Mouse (Mus musculus): ENCODE measurements around the gene Pde11a. TPM values are rescaled to one million over a fixed set of nuclear protein-coding genes. Genes with fewer than 3 reads are reported as not detected.

The Pde11a gene
- polyA plus RNA-seq, 1 experiment = 1.4 TPM

- no peak overlapping the region for H3K27ac ChIP-seq (ENCODE audit: insufficient read depth, low read length)
- H3K4me3 ChIP-seq (ENCODE audit: insufficient read depth, low read length) = peak overlapping the region; percentile 29
- TF ChIP-seq POLR2A (IDR thresholded peaks at IDR 0.05; ENCODE audit: extremely low read depth, insufficient read depth, low read length) = no peak
- peak; percentile 56 for TF ChIP-seq CTCF (IDR thresholded peaks at IDR 0.05; ENCODE audit: extremely low read depth, insufficient read depth, low read length)
- no peaks in the 10 kb centered on the region for H3K4me1 ChIP-seq (ENCODE audit: control insufficient read depth, insufficient read depth, low read length)
These were observed 267.9 kb downstream of the Pde11a start for GRCm38 (mm10) chr2:76070432-76071306.

GRCm38 (mm10) chr2:76069238-76069637 lies 269.3 kb downstream of the Pde11a start:
- no peak overlapping the region for H3K4me3 ChIP-seq (ENCODE audit: insufficient read depth, low read length)
- H3K4me1 ChIP-seq (ENCODE audit: control insufficient read depth, insufficient read depth, low read length) = no peaks in the 10 kb centered on the region
- TF ChIP-seq POLR2A (IDR thresholded peaks at IDR 0.05; ENCODE audit: extremely low read depth, insufficient read depth, low read length) = no peak
- no peak for TF ChIP-seq CTCF (IDR thresholded peaks at IDR 0.05; ENCODE audit: extremely low read depth, insufficient read depth, low read length)
- no peak overlapping the region for H3K27ac ChIP-seq (ENCODE audit: insufficient read depth, low read length)

DNA sequence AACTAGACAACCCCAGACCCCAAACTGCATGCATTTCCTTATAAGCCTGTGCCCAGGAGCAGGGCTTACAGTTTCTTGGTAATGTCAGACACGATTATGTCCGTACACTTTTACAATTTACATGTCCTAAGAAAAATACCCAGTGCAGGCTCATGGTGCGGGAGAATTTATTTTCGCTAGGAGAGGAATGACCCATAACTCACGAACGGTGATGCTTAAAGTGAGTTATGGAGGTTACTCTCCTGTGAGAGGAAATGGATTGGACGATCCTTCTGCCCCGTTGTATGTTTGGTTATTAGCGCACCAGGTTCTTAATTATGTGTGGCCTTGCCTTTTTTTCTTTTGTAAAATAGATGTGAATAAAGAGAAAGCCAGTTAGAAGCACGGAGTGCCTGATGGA lies 270.4 kb downstream of the Pde11a start:
- TF ChIP-seq POLR2A (IDR thresholded peaks at IDR 0.05; ENCODE audit: extremely low read depth, insufficient read depth, low read length) = no peak
- TF ChIP-seq CTCF (IDR thresholded peaks at IDR 0.05; ENCODE audit: extremely low read depth, insufficient read depth, low read length) = no peak
- Histone ChIP-seq H3K4me3 (ENCODE audit: insufficient read depth, low read length) (no peak overlapping the region), H3K4me1 (ENCODE audit: control insufficient read depth, insufficient read depth, low read length) (no peaks in the 10 kb centered on the region), H3K27ac (ENCODE audit: insufficient read depth, low read length) (no peak overlapping the region)

DNA sequence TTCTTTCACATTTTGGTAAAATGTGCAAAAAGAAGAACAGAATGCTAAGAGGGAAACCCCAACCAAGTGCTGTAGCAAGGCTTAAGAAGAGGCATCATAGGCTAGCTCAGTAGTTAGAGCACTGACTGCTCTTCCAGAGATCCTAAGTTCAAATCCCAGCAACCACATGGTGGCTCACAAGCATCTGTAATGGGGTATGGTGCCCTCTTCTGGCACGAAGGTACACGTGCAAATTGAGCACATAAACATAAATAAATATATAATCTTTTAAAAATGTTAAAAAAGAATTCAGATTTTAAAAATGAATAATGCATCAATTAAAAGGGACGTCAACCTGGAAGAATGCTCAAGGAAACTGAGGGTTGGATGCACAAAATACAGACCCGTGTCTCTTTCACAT lies 271.4 kb downstream of the Pde11a start:
- TF ChIP-seq CTCF (IDR thresholded peaks at IDR 0.05; ENCODE audit: extremely low read depth, insufficient read depth, low read length) (peak; percentile 40; the same call in 1 of the 2 replicates), POLR2A (IDR thresholded peaks at IDR 0.05; ENCODE audit: extremely low read depth, insufficient read depth, low read length) (no peak)
- no peak overlapping the region for H3K4me3 ChIP-seq (ENCODE audit: insufficient read depth, low read length)
- no peaks in the 10 kb centered on the region for H3K4me1 ChIP-seq (ENCODE audit: control insufficient read depth, insufficient read depth, low read length)
- H3K27ac ChIP-seq (ENCODE audit: insufficient read depth, low read length) = no peak overlapping the region

GRCm38 (mm10) chr2:76065292-76065691 lies 273.3 kb downstream of the Pde11a start:
- Histone ChIP-seq H3K4me1 (ENCODE audit: control insufficient read depth, insufficient read depth, low read length) (no peaks in the 10 kb centered on the region), H3K4me3 (ENCODE audit: insufficient read depth, low read length) (no peak overlapping the region), H3K27ac (ENCODE audit: insufficient read depth, low read length) (no peak overlapping the region)
- TF ChIP-seq POLR2A (IDR thresholded peaks at IDR 0.05; ENCODE audit: extremely low read depth, insufficient read depth, low read length) = no peak
- no peak for TF ChIP-seq CTCF (IDR thresholded peaks at IDR 0.05; ENCODE audit: extremely low read depth, insufficient read depth, low read length)

DNA sequence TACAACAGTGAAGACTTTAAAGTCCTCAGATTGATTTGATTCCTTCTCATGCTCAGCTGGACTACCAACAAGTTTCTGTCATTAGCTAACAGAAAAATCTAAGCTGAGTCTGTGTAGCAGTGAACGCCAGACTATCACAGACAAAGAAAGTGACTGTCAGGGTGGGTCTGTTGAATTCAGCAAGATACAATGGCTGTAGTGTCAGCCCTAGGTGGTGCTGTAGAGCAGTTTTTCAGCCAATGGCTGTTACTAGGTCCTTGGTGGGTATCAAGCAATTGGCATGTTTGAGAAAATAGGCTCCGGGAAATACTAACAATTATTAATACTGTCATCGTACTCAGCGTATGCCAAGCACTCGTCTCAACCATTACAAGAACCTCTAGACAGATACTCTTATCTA lies 274.5 kb downstream of the Pde11a start:
- H3K4me3 ChIP-seq (ENCODE audit: insufficient read depth, low read length) = no peak overlapping the region
- TF ChIP-seq CTCF (IDR thresholded peaks at IDR 0.05; ENCODE audit: extremely low read depth, insufficient read depth, low read length) (peak; percentile 37; the same call in 1 of the 2 replicates), POLR2A (IDR thresholded peaks at IDR 0.05; ENCODE audit: extremely low read depth, insufficient read depth, low read length) (no peak)
- H3K4me1 ChIP-seq (ENCODE audit: control insufficient read depth, insufficient read depth, low read length) = no peaks in the 10 kb centered on the region
- H3K27ac ChIP-seq (ENCODE audit: insufficient read depth, low read length) = no peak overlapping the region

DNA sequence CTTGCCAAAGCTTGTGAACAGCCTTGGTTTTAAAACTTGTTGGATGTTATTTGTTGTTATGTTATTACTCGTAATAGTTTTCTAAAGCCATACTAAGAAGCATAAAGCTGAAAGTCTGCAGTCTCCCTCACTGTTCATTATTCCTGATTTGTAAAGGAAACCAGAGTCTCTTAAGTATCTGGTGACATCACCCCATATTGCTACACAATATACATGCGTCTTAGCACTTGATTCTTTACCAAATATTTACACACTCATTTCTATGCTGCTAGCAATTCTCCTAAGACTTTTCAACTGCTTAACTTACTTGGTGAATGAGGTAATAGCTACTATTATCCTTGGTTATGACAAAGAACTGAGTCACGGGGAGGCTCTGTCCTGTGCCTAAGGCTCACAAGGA lies 278.4 kb downstream of the Pde11a start:
- H3K4me3 ChIP-seq (ENCODE audit: insufficient read depth, low read length) = no peak overlapping the region
- no peaks in the 10 kb centered on the region for H3K4me1 ChIP-seq (ENCODE audit: control insufficient read depth, insufficient read depth, low read length)
- TF ChIP-seq POLR2A (IDR thresholded peaks at IDR 0.05; ENCODE audit: extremely low read depth, insufficient read depth, low read length) = no peak
- no peak overlapping the region for H3K27ac ChIP-seq (ENCODE audit: insufficient read depth, low read length)

DNA sequence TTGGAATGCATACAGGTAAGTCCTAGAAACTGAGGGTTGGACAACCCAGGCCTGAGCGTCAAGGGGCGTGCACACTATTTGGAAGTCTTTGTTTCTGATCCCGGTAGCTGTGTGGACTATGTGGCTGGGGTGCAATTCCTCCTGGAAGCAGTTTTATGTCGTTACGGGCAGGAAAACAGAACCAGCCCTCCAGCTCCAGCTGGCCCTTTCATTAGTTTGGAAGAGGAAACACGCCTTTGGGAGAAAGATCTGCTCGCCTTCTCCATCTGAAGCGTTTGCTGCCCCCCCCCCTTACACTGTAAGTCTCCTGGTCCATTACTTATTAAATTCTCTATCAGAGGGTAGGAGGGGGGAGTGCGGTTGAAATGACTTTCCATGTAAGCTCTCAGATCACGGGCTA lies 279.0 kb downstream of the Pde11a start:
- Histone ChIP-seq H3K27ac (ENCODE audit: insufficient read depth, low read length) (no peak overlapping the region), H3K4me3 (ENCODE audit: insufficient read depth, low read length) (no peak overlapping the region), H3K4me1 (ENCODE audit: control insufficient read depth, insufficient read depth, low read length) (no peaks in the 10 kb centered on the region)
- TF ChIP-seq CTCF (IDR thresholded peaks at IDR 0.05; ENCODE audit: extremely low read depth, insufficient read depth, low read length) = no peak
- TF ChIP-seq POLR2A (IDR thresholded peaks at IDR 0.05; ENCODE audit: extremely low read depth, insufficient read depth, low read length) = no peak

GRCm38 (mm10) chr2:76058661-76059467 lies 279.7 kb downstream of the Pde11a start:
- H3K27ac ChIP-seq (ENCODE audit: insufficient read depth, low read length) = no peak overlapping the region
- TF ChIP-seq POLR2A (IDR thresholded peaks at IDR 0.05; ENCODE audit: extremely low read depth, insufficient read depth, low read length) = no peak
- no peak for TF ChIP-seq CTCF (IDR thresholded peaks at IDR 0.05; ENCODE audit: extremely low read depth, insufficient read depth, low read length)

More at GRCm38 (mm10) chr2:76058661-76059467, 279.7 kb downstream of the Pde11a start:
- H3K4me3 ChIP-seq (ENCODE audit: insufficient read depth, low read length) = no peak overlapping the region
- no peaks in the 10 kb centered on the region for H3K4me1 ChIP-seq (ENCODE audit: control insufficient read depth, insufficient read depth, low read length)

All from cortical plate, adult 2 months (tissue).